Mouse (Mus musculus): ENCODE measurements at regions not wholly inside any gene's neighbourhood (a gene's known extent, or its start where the extent isn't known, plus 50 kb on each side); places are given as distances from the start of the nearest gene placed in this dataset.

DNA sequence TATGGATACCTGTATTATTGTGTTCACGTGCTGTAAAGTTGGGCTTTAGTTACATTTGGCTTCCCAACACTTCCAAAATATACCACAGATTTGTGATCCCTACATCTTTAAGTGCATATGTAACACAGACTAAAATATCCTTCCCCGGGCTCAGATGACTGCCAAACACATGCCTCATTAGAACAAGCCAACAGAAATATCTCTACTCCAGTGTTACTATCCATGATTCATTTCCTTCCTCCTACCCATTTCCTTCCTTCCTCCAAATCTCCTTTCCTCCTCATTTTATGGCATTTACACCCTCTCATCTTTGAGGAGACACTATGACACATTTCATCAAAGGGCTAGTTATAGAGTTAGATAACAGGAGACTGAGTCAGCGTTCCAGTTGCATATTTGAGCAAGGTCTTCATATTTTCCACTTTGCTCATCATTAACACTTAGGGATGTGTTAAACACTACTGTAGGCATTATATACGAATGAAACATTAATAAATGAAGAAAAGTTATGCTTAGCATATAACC is 1144.4 kb upstream of the Cited2 start:
- Histone ChIP-seq H3K27me3 (ENCODE audit: insufficient read depth, low read length) (no peaks in the 10 kb centered on the region), H3K4me2 (ENCODE audit: low read depth, low read length) (no peak overlapping the region), H3K36me3 (replicated peaks; ENCODE audit: insufficient read depth, low read length) (no peaks in the 10 kb centered on the region), H3K4me3 (ENCODE audit: low read depth, low read length) (no peak overlapping the region), H3K27ac (ENCODE audit: low read depth) (no peak overlapping the region), H3K4me1 (ENCODE audit: insufficient read depth) (no peaks in the 10 kb centered on the region), H3K9ac (replicated peaks) (no peak overlapping the region), H3K9me3 (ENCODE audit: low read length) (no peaks in the 10 kb centered on the region)
- no peak for TF ChIP-seq CTCF (IDR thresholded peaks at IDR 0.05; ENCODE audit: low read depth)
- TF ChIP-seq EP300 (IDR thresholded peaks at IDR 0.05; ENCODE audit: low read depth) = no peak
- no peak for ATAC-seq
- WGBS (ENCODE audit: insufficient replicate concordance) = 75% methylated on average over 4 of the region's 4 CpGs
- DNase-seq = no peak

- Histone ChIP-seq H3K9me3 (ENCODE audit: low read length) (no peaks in the 10 kb centered on the region), H3K9ac (replicated peaks) (no peak overlapping the region)
Measured at GRCm38 (mm10) chr10:16580200-16580599, 1142.8 kb upstream of the Cited2 start.

DNA sequence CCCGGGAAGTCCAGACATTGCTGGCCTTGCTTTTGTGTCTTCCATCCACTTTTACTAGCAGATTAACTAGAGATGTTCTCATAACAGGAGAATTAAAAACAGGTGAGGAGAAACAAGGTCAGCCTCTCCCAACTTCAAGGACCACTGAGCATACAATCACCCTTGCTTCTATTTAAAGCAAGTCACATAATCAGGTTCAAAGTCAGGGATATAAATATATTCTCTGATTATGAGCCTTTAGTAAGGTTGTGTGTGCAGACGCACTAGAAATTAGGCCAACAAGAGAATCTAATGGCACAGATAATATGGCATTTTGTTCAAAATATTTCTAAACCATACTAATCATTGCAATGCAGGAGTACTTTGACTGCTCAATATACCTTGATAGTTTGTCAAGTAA is 1134.2 kb upstream of the Cited2 start:
- no peak overlapping the region for H3K27ac ChIP-seq (ENCODE audit: low read depth)
- no peaks in the 10 kb centered on the region for H3K9me3 ChIP-seq (ENCODE audit: low read length)
- no peak overlapping the region for H3K4me3 ChIP-seq (ENCODE audit: low read depth, low read length)
- H3K4me2 ChIP-seq (ENCODE audit: low read depth, low read length) = no peak overlapping the region
- H3K9ac ChIP-seq (replicated peaks) = no peak overlapping the region
- no peaks in the 10 kb centered on the region for H3K27me3 ChIP-seq (ENCODE audit: insufficient read depth, low read length)
- no peak for ATAC-seq
- DNase-seq = no peak
- no peaks in the 10 kb centered on the region for H3K36me3 ChIP-seq (replicated peaks; ENCODE audit: insufficient read depth, low read length)
- 79% methylated on average over 2 of the region's 2 CpGs for WGBS (ENCODE audit: insufficient replicate concordance)
- TF ChIP-seq EP300 (IDR thresholded peaks at IDR 0.05; ENCODE audit: low read depth) = no peak
- no peak for TF ChIP-seq CTCF (IDR thresholded peaks at IDR 0.05; ENCODE audit: low read depth)
- H3K4me1 ChIP-seq (ENCODE audit: insufficient read depth) = no peaks in the 10 kb centered on the region

More at GRCm38 (mm10) chr10:16580200-16580599, 1142.8 kb upstream of the Cited2 start:
- no peak for DNase-seq
- Histone ChIP-seq H3K27me3 (ENCODE audit: insufficient read depth, low read length) (no peaks in the 10 kb centered on the region), H3K4me2 (ENCODE audit: low read depth, low read length) (no peak overlapping the region), H3K36me3 (replicated peaks; ENCODE audit: insufficient read depth, low read length) (no peaks in the 10 kb centered on the region), H3K4me1 (ENCODE audit: insufficient read depth) (no peaks in the 10 kb centered on the region), H3K4me3 (ENCODE audit: low read depth, low read length) (no peak overlapping the region), H3K27ac (ENCODE audit: low read depth) (no peak overlapping the region)
- WGBS (ENCODE audit: insufficient replicate concordance) = 77% methylated on average over 3 of the region's 3 CpGs
- no peak for ATAC-seq
- no peak for TF ChIP-seq CTCF (IDR thresholded peaks at IDR 0.05; ENCODE audit: low read depth)
- TF ChIP-seq EP300 (IDR thresholded peaks at IDR 0.05; ENCODE audit: low read depth) = no peak

DNA sequence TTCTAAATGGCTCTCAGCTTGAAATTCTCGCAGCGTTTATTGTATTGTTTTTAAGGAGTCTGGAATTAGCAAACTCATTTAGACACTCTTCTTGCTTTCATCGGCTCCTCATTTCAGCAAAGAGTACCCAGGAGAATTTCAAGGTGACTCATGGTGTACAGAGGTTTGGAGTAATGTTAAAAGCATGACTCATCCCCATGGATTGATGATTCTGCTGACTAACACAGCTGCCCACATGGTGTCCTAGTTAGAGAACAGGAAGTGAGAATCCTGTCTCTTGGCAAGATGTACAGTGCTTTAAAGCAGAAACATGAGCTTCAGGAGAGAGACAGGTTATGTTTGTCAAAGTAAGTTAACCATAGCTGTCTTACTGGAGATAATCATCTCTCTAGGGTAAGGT is 1133.6 kb upstream of the Cited2 start:
- Histone ChIP-seq H3K27me3 (ENCODE audit: insufficient read depth, low read length) (no peaks in the 10 kb centered on the region), H3K36me3 (replicated peaks; ENCODE audit: insufficient read depth, low read length) (no peaks in the 10 kb centered on the region), H3K4me3 (ENCODE audit: low read depth, low read length) (no peak overlapping the region), H3K27ac (ENCODE audit: low read depth) (no peak overlapping the region), H3K4me1 (ENCODE audit: insufficient read depth) (no peaks in the 10 kb centered on the region), H3K4me2 (ENCODE audit: low read depth, low read length) (no peak overlapping the region), H3K9ac (replicated peaks) (no peak overlapping the region), H3K9me3 (ENCODE audit: low read length) (no peaks in the 10 kb centered on the region)
- TF ChIP-seq EP300 (IDR thresholded peaks at IDR 0.05; ENCODE audit: low read depth) (no peak), CTCF (IDR thresholded peaks at IDR 0.05; ENCODE audit: low read depth) (no peak)
- DNase-seq (no peak), ATAC-seq (no peak; the same call in 1 of the 2 replicates)
- 79% methylated on average over 3 of the region's 3 CpGs for WGBS (ENCODE audit: insufficient replicate concordance)

DNA sequence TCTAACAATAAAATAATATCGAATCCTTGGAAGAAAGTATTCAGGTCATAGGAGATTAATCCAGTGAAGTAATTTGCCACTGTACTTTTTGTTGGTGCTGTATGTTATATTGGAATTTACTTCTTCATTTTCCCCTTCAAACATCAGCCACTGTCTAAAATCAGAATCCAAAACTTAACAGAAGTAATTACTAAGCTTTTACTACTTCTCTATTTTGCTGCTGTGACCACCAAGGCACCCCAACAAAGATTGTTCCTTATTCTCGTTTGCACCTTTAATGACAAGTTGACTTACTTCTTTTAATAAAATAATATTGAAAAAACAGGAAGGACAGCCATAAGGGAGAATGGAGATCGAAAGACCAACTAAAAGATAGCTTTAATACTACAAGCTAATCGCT is 1130.1 kb upstream of the Cited2 start:
- H3K9me3 ChIP-seq (ENCODE audit: low read length) = no peaks in the 10 kb centered on the region
- H3K4me2 ChIP-seq (ENCODE audit: low read depth, low read length) = no peak overlapping the region
- H3K27me3 ChIP-seq (ENCODE audit: insufficient read depth, low read length) = no peaks in the 10 kb centered on the region
- ATAC-seq (no peak), DNase-seq (no peak)
- 69% methylated on average over 4 of the region's 4 CpGs for WGBS (ENCODE audit: insufficient replicate concordance)
- no peaks in the 10 kb centered on the region for H3K4me1 ChIP-seq (ENCODE audit: insufficient read depth)
- H3K4me3 ChIP-seq (ENCODE audit: low read depth, low read length) = no peak overlapping the region
- H3K36me3 ChIP-seq (replicated peaks; ENCODE audit: insufficient read depth, low read length) = no peaks in the 10 kb centered on the region
- no peak overlapping the region for H3K9ac ChIP-seq (replicated peaks)
- H3K27ac ChIP-seq (ENCODE audit: low read depth) = no peak overlapping the region
- no peak for TF ChIP-seq CTCF (IDR thresholded peaks at IDR 0.05; ENCODE audit: low read depth)
- TF ChIP-seq EP300 (IDR thresholded peaks at IDR 0.05; ENCODE audit: low read depth) = no peak

- 78% methylated on average over 1 of the region's 1 CpGs for WGBS (ENCODE audit: insufficient replicate concordance)
- H3K4me3 ChIP-seq (ENCODE audit: low read depth, low read length) = no peak overlapping the region
- no peak overlapping the region for H3K9ac ChIP-seq (replicated peaks)
- H3K36me3 ChIP-seq (replicated peaks; ENCODE audit: insufficient read depth, low read length) = no peaks in the 10 kb centered on the region
- no peak for ATAC-seq
- peaks cover 6% of the 10 kb centered on the region for H3K4me1 ChIP-seq (ENCODE audit: insufficient read depth)
- no peaks in the 10 kb centered on the region for H3K9me3 ChIP-seq (ENCODE audit: low read length)
- DNase-seq = no peak
- no peaks in the 10 kb centered on the region for H3K27me3 ChIP-seq (ENCODE audit: insufficient read depth, low read length)
- TF ChIP-seq EP300 (IDR thresholded peaks at IDR 0.05; ENCODE audit: low read depth) (no peak), CTCF (IDR thresholded peaks at IDR 0.05; ENCODE audit: low read depth) (no peak)
- no peak overlapping the region for H3K4me2 ChIP-seq (ENCODE audit: low read depth, low read length)
- H3K27ac ChIP-seq (ENCODE audit: low read depth) = no peak overlapping the region
Measured at GRCm38 (mm10) chr10:16600041-16600440, 1123.0 kb upstream of the Cited2 start.

Measured in liver, postnatal 0 days (tissue).